Mouse (Mus musculus) midbrain, embryonic 12.5 days (tissue): Measurements from ENCODE around the gene Rab15. TPM values are rescaled to one million over a fixed set of nuclear protein-coding genes. Genes with fewer than 3 reads are reported as not detected.
A peak's percentile ranks its signal among the peaks of the same experiment; 100 is the strongest.
"Not testable (repeated sequence)": the region's sequence is repeated elsewhere in the genome, so short reads cannot be mapped to it uniquely, and the experiment has no call there.

Experiments
- ATAC-seq: fragments of 200-750 bp; cut with Nextera tagmentation; 2 replicates; pipeline ENCODE4 v1.8.0; 2017; ENCODE audit warnings: low read depth, moderate TSS enrichment, moderate library complexity; ENCODE audit not compliant: low FRiP score
- H3K27ac ChIP-seq: fragments of 300-500 bp; sonication (generic); replicated peaks from 2 replicates; pipeline ENCODE4 v1.5.1; 2016; ENCODE audit warnings: mild to moderate bottlenecking
- H3K27me3 ChIP-seq: fragments of 300-500 bp; sonication (generic); 2 replicates; pipeline ENCODE4 v1.6.1; 2016; ENCODE audit warnings: mild to moderate bottlenecking
- H3K36me3 ChIP-seq: fragments of 300-500 bp; sonication (generic); 2 replicates; pipeline ENCODE4 v1.6.1; 2016
- H3K4me1 ChIP-seq: fragments of 300-500 bp; sonication (generic); 2 replicates; pipeline ENCODE4 v1.6.1; 2016
- H3K4me2 ChIP-seq: fragments of 300-500 bp; sonication (generic); replicated peaks from 2 replicates; pipeline ENCODE4 v1.6.1; 2016; ENCODE audit warnings: mild to moderate bottlenecking, moderate library complexity
- H3K4me3 ChIP-seq: fragments of 300-500 bp; sonication (generic); 2 replicates; pipeline ENCODE4 v1.5.1; 2016; ENCODE audit warnings: mild to moderate bottlenecking
- H3K9ac ChIP-seq: fragments of 300-500 bp; sonication (generic); replicated peaks from 2 replicates; pipeline ENCODE4 v1.6.1; 2016; ENCODE audit warnings: mild to moderate bottlenecking, moderate library complexity
- H3K9me3 ChIP-seq: fragments of 300-500 bp; sonication (generic); 2 replicates; pipeline ENCODE4 v1.6.1; 2016; ENCODE audit warnings: mild to moderate bottlenecking
- WGBS: fragments of 180-500 bp; shearing (Covaris S2); methylation state at CpG from one replicate; pipeline ENCODE4 v1.1.7; 2016; 5-methylcytosine and 5-hydroxymethylcytosine counted together
- polyA plus RNA-seq: library from polyadenylated mRNA; unstranded; fragments of >200 nt; fragmentation: Nextera tagmentation; extraction: Ambion mirVana; gene quantifications from 2 replicates; pipeline ENCODE4 v1.2.1, GENCODE M21; 2016

Gene Rab15
- polyA plus RNA-seq: 14.7 and 16.0 TPM in 2 replicates

GRCm38 (mm10) chr12:76822651-76823041, at the start of gene Rab15:
Gene Rab15 (minus strand): TSS chr12:76822908.
- Histone ChIP-seq H3K9ac (peak within 1 kb of the TSS; percentile 76), H3K36me3 (no peaks in the 10 kb centered on the region), H3K27ac (peak within 1 kb of the TSS; percentile 15; the same call in 1 of the 2 replicates), H3K4me1 (peaks cover 22% of the 10 kb centered on the region), H3K27me3 (peaks cover 67% of the 10 kb centered on the region), H3K9me3 (no peaks in the 10 kb centered on the region), H3K4me2 (peak within 1 kb of the TSS; percentile 87), H3K4me3 (peak within 1 kb of the TSS; percentile 60)
- ATAC-seq: peak; percentile 65
- 2% methylated on average over 17 of the region's 17 CpGs for WGBS

- Histone ChIP-seq H3K27ac (no peak overlapping the region), H3K27me3 (no peaks in the 10 kb centered on the region), H3K36me3 (peaks cover 7% of the 10 kb centered on the region; the same call in 1 of the 2 replicates), H3K9me3 (no peaks in the 10 kb centered on the region), H3K4me1 (no peaks in the 10 kb centered on the region), H3K9ac (no peak overlapping the region), H3K4me3 (no peak overlapping the region), H3K4me2 (no peak overlapping the region)
- no peak for ATAC-seq
- WGBS: 89% methylated on average over 7 of the region's 7 CpGs
Observed at GRCm38 (mm10) chr12:76869561-76869960, 46.9 kb upstream of the Rab15 start.

DNA sequence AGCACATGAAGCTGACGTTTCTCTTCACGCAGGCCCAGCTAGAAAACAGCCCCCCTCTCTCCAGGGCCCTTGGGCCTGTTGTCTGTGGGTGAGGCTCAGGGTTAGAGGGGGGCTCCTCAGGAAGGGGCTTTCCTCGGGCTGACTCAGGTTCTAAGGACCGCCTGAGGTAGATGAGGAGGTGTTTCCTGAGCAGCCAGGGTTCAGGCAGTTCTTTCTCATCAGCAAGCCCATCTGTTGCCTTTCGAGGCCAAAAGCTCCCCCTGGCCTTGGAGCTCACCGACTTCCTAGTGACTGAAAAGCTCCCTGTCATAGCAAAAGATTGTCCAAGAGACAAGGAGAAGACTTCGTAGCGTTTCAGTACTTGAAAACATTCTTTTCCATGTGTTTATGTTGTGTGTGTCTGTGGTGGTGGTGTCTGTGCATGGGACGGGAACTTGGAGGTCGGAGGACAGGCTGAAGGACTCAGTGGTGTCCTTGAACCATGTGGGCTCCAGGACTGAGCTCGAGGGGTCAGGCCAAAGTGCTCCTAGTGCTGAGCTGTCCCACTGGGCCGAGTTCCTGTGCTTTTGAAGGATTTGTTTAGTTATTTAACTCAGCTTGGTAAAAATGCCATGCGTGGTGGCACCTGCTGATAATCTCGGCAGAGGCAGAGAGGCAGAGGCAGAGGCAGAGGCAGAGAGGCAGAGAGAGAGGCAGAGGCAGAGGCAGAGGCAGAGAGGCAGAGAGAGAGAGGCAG, 45.9 kb upstream of the Rab15 start:
- no peak overlapping the region for H3K27ac ChIP-seq
- H3K27me3 ChIP-seq: no peaks in the 10 kb centered on the region
- no peaks in the 10 kb centered on the region for H3K36me3 ChIP-seq
- 74% methylated on average over 14 of the region's 14 CpGs for WGBS
- H3K9me3 ChIP-seq: no peaks in the 10 kb centered on the region
- no peaks in the 10 kb centered on the region for H3K4me1 ChIP-seq
- H3K4me2 ChIP-seq: no peak overlapping the region
- H3K9ac ChIP-seq: no peak overlapping the region
- no peak overlapping the region for H3K4me3 ChIP-seq
- ATAC-seq: no peak

GRCm38 (mm10) chr12:76867586-76868280, 45.0 kb upstream of the Rab15 start:
- no peak overlapping the region for H3K4me2 ChIP-seq
- no peak overlapping the region for H3K4me3 ChIP-seq
- H3K27ac ChIP-seq: no peak overlapping the region
- no peak for ATAC-seq
- WGBS: 62% methylated on average over 10 of the region's 10 CpGs
- no peaks in the 10 kb centered on the region for H3K9me3 ChIP-seq
- no peaks in the 10 kb centered on the region for H3K27me3 ChIP-seq
- H3K36me3 ChIP-seq: 0 out of 2 replicates have a peak, but pooled peaks cover 9% of the 10 kb centered on the region
- H3K9ac ChIP-seq: no peak overlapping the region
- H3K4me1 ChIP-seq: no peaks in the 10 kb centered on the region

GRCm38 (mm10) chr12:76865266-76865665, 42.6 kb upstream of the Rab15 start:
- WGBS: 78% methylated on average over 13 of the region's 13 CpGs
- ATAC-seq: no peak
- Histone ChIP-seq H3K4me1 (no peaks in the 10 kb centered on the region), H3K9ac (no peak overlapping the region), H3K4me3 (no peak overlapping the region), H3K36me3 (0 out of 2 replicates have a peak, but pooled peaks cover 11% of the 10 kb centered on the region), H3K27ac (no peak overlapping the region), H3K4me2 (no peak overlapping the region), H3K9me3 (no peaks in the 10 kb centered on the region), H3K27me3 (no peaks in the 10 kb centered on the region)

GRCm38 (mm10) chr12:76863651-76864050, 40.9 kb upstream of the Rab15 start:
- H3K4me2 ChIP-seq: no peak overlapping the region
- H3K36me3 ChIP-seq: 0 out of 2 replicates have a peak, but pooled peaks cover 11% of the 10 kb centered on the region
- H3K9ac ChIP-seq: no peak overlapping the region
- H3K4me1 ChIP-seq: no peaks in the 10 kb centered on the region
- WGBS: 78% methylated on average over 11 of the region's 11 CpGs
- H3K9me3 ChIP-seq: no peaks in the 10 kb centered on the region
- H3K27me3 ChIP-seq: no peaks in the 10 kb centered on the region
- no peak for ATAC-seq
- no peak overlapping the region for H3K4me3 ChIP-seq
- H3K27ac ChIP-seq: no peak overlapping the region

DNA sequence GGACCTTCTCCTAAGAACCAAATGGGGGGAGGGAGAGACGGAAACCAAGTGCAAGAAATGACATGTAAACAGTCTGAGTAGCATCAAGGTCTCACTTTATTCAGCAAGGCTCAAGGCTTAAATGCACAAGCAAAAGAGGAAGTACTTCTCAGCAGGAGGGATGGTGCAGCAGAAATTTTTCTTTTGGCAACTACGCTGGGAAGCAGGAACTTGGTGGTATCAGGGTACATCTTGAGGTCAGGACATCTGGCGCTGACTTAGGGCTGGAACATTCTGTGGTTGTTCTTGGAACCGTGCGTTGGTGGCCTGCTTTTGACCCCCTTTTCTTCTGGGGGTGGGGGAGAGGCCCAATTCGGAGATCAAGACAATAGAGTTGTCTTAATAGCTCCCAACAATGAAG, 36.1 kb upstream of the Rab15 start:
- not testable (repeated sequence) for H3K27me3 ChIP-seq, H3K9me3 ChIP-seq, H3K9ac ChIP-seq, H3K27ac ChIP-seq, H3K4me2 ChIP-seq, H3K4me3 ChIP-seq, ATAC-seq, H3K4me1 ChIP-seq
- 0 out of 2 replicates have a peak, but pooled peaks cover 11% of the 10 kb centered on the region for H3K36me3 ChIP-seq
- WGBS: 89% methylated on average over 6 of the region's 6 CpGs

DNA sequence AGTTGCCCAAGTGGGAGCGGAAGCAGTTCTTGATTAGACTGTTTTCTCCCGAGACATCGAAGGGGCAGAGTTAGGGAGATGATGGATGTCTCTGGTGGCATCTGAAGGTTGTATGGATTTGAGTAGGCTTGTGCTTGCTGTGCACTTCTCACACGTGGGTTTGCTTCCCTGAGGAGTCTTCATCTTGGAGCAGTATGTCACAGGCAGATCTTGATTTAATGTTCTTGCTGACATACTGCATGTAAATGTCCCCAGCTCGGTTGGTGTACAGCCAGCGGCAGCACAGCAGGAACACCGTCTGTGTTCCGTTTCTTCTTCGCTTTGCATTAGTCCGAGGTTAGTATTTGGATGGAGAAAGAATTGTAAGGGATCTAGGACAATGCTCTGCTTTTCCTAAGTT, 34.4 kb upstream of the Rab15 start:
- 91% methylated on average over 10 of the region's 10 CpGs for WGBS
- no peaks in the 10 kb centered on the region for H3K9me3 ChIP-seq
- no peaks in the 10 kb centered on the region for H3K36me3 ChIP-seq
- H3K27ac ChIP-seq: no peak overlapping the region
- no peak overlapping the region for H3K4me3 ChIP-seq
- no peaks in the 10 kb centered on the region for H3K27me3 ChIP-seq
- H3K4me1 ChIP-seq: peaks cover 7% of the 10 kb centered on the region; the same call in 1 of the 2 replicates
- no peak for ATAC-seq
- H3K4me2 ChIP-seq: no peak overlapping the region
- H3K9ac ChIP-seq: no peak overlapping the region

GRCm38 (mm10) chr12:76853378-76854142, 30.9 kb upstream of the Rab15 start:
- ATAC-seq: no peak
- H3K27ac ChIP-seq: 0 out of 2 replicates have a peak overlapping the region, but pooled peaks have one; percentile 25
- H3K9ac ChIP-seq: no peak overlapping the region
- H3K36me3 ChIP-seq: no peaks in the 10 kb centered on the region
- 86% methylated on average over 1 of the region's 1 CpGs for WGBS
- no peak overlapping the region for H3K4me3 ChIP-seq
- no peak overlapping the region for H3K4me2 ChIP-seq
- no peaks in the 10 kb centered on the region for H3K27me3 ChIP-seq
- peaks cover 11% of the 10 kb centered on the region; the same call in 1 of the 2 replicates for H3K4me1 ChIP-seq
- no peaks in the 10 kb centered on the region for H3K9me3 ChIP-seq

DNA sequence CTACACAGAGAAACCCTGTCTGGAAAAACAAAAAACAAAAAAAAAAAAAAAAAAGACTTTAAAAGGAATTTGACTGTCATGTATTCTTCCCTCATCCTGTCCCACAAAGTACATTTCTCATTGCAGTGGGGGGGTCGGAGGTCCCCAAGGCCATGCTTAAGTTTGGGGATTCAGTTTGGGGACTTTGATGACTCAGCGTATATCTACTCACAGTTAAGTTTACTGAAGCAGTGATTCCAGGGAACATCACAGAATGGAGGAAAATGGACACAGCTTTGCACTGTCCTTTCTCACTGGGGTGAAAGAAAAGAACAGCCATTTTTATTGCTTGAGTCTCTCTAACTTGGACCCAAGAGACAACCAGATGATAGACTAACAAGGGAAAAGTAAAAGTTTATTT, 29.7 kb upstream of the Rab15 start:
- Histone ChIP-seq H3K4me2 (no peak overlapping the region), H3K27me3 (no peaks in the 10 kb centered on the region), H3K9me3 (no peaks in the 10 kb centered on the region), H3K4me1 (peaks cover 11% of the 10 kb centered on the region; the same call in 1 of the 2 replicates), H3K36me3 (no peaks in the 10 kb centered on the region), H3K4me3 (no peak overlapping the region), H3K9ac (no peak overlapping the region), H3K27ac (no peak overlapping the region)
- no peak for ATAC-seq
- 97% methylated on average over 2 of the region's 2 CpGs for WGBS

DNA sequence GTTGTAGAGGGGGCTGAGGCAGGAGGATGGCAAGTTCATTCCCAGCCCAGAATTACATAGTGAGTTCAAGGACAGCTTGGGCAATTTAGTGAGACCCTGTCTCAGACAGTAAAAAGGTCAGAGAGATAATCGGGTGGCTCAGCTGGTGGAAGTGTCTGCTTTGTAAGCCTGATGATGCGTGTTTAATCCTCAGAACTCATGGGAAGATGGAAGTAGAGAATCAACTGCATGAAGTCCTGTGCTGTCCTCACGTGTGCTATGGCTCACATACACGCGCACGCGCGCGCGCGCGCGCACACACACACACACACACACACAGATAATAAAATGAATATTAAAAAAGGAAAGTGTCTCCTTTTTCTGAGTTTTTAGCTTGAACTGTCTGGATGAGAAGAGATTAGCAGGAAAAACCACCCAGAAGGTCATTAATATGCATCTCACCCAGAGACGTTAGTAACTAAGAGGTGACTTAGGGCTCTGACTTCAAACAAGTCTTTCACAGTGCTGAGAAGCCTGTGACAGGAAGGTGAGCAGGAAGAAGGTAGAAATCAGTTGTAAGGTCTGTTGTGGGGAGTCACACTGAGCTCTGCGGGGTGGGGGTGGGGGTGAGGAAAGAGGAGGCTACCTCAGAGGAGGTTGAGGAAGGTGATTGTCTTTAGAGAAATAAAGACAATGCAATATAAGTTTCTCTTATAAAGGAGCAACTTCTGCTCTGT, 21.8 kb upstream of the Rab15 start:
- Histone ChIP-seq H3K4me3 (no peak overlapping the region), H3K9ac (no peak overlapping the region), H3K27me3 (no peaks in the 10 kb centered on the region), H3K4me2 (no peak overlapping the region), H3K4me1 (no peaks in the 10 kb centered on the region), H3K9me3 (no peaks in the 10 kb centered on the region), H3K27ac (no peak overlapping the region), H3K36me3 (no peaks in the 10 kb centered on the region)
- ATAC-seq: no peak
- 89% methylated on average over 15 of the region's 15 CpGs for WGBS
